Mouse (Mus musculus) heart, embryonic 14.5 days (tissue): Measurements from ENCODE around the gene Parvg. TPM values are rescaled to one million over a fixed set of nuclear protein-coding genes. Genes with fewer than 3 reads are reported as not detected.

Source experiments
- ATAC-seq: fragments of 200-750 bp; cut with Nextera tagmentation; 2 replicates; pipeline ENCODE4 v1.8.0; 2017; ENCODE audit warnings: low read depth, moderate TSS enrichment; ENCODE audit not compliant: insufficient number of reproducible peaks, insufficient read depth, low FRiP score
- H3K27ac ChIP-seq, 2 experiments: fragments of 200-500 bp in 1 of 2; fragments of 300-500 bp in 1 of 2; sonication (generic) in 1 of 2; replicated peaks in 1 of 2; 2 replicates each; pipeline ENCODE4 v1.5.1; 2012 to 2014; ENCODE audit warnings: low read depth in 2 of 2, low read length in 2 of 2, control low read depth in 1 of 2, mild to moderate bottlenecking in 1 of 2, mixed read lengths in 1 of 2; ENCODE audit not compliant: control insufficient read depth in 1 of 2, insufficient read depth in 1 of 2
- H3K27me3 ChIP-seq: fragments of 300-500 bp; sonication (generic); 2 replicates; pipeline ENCODE4 v1.6.1; 2014; ENCODE audit warnings: mild to moderate bottlenecking, low read length, control low read depth; ENCODE audit not compliant: control insufficient read depth, insufficient read depth
- H3K36me3 ChIP-seq: fragments of 300-500 bp; sonication (generic); 2 replicates; pipeline ENCODE4 v1.6.1; 2014; ENCODE audit warnings: mild to moderate bottlenecking, control low read depth, low read length, mixed read lengths; ENCODE audit not compliant: control insufficient read depth, insufficient read depth
- H3K4me1 ChIP-seq, 2 experiments: fragments of 200-500 bp in 1 of 2; fragments of 300-500 bp in 1 of 2; sonication (generic) in 1 of 2; 2 replicates each; pipeline ENCODE4 v1.6.1; 2012 to 2014; ENCODE audit warnings: low read length in 2 of 2, control low read depth in 1 of 2, mixed read lengths in 1 of 2; ENCODE audit not compliant: control insufficient read depth in 2 of 2, insufficient read depth in 2 of 2
- H3K4me2 ChIP-seq: fragments of 300-500 bp; sonication (generic); 2 replicates; pipeline ENCODE4 v1.6.1; 2014; ENCODE audit warnings: mild to moderate bottlenecking, low read length
- H3K4me3 ChIP-seq, 2 experiments: fragments of 200-500 bp in 1 of 2; fragments of 300-500 bp in 1 of 2; sonication (generic) in 1 of 2; 2 replicates each; pipeline ENCODE4 v1.5.1; 2012 to 2014; ENCODE audit warnings: low read length in 2 of 2, mild to moderate bottlenecking in 2 of 2, control low read depth in 1 of 2, low read depth in 1 of 2, moderate library complexity in 1 of 2; ENCODE audit not compliant: control insufficient read depth in 1 of 2, insufficient read depth in 1 of 2
- H3K9ac ChIP-seq: fragments of 300-500 bp; sonication (generic); 2 replicates; pipeline ENCODE4 v1.6.1; 2014; ENCODE audit warnings: mild to moderate bottlenecking, low read length
- H3K9me3 ChIP-seq: fragments of 300-500 bp; sonication (generic); 2 replicates; pipeline ENCODE4 v1.6.1; 2016; ENCODE audit warnings: low read length, control low read depth; ENCODE audit not compliant: control insufficient read depth
- WGBS: fragments of 180-500 bp; shearing (Covaris S2); extraction: QIAGEN DNeasy Blood & Tissue Kit; methylation state at CpG from one replicate; pipeline ENCODE4 v1.1.7; 2014; 5-methylcytosine and 5-hydroxymethylcytosine counted together
- polyA plus RNA-seq: library from polyadenylated mRNA; unstranded; fragments of >200 nt; fragmentation: Nextera tagmentation; extraction: Ambion mirVana; gene quantifications from 2 replicates; pipeline ENCODE4 v1.2.1, GENCODE M21; 2014

The Parvg gene
- polyA plus RNA-seq, 1 experiment from 2014 or later, result 0.80 TPM

GRCm38 (mm10) chr15:84298804-84299370, 24.9 kb upstream of the Parvg start:
- no peaks in the 10 kb centered on the region for H3K27me3 ChIP-seq
- no peak overlapping the region for H3K9ac ChIP-seq
- peaks cover 21% of the 10 kb centered on the region in 2 experiments; a peak in 3 of 4 replicates for H3K4me1 ChIP-seq
- H3K27ac ChIP-seq, result no peak overlapping the region
- H3K9me3 ChIP-seq, result no peaks in the 10 kb centered on the region
- no peak overlapping the region for H3K4me3 ChIP-seq
- WGBS, result 73% methylated on average over 13 of the region's 13 CpGs
- peaks cover 32% of the 10 kb centered on the region for H3K36me3 ChIP-seq
- H3K4me2 ChIP-seq, result no peak overlapping the region
- ATAC-seq, result no peak

GRCm38 (mm10) chr15:84299662-84300333, 24.0 kb upstream of the Parvg start:
- no peak overlapping the region for H3K27ac ChIP-seq
- no peak overlapping the region for H3K4me3 ChIP-seq
- no peak for ATAC-seq
- H3K9me3 ChIP-seq, result no peaks in the 10 kb centered on the region
- H3K4me2 ChIP-seq, result no peak overlapping the region
- 53% methylated on average over 9 of the region's 9 CpGs for whole genome bisulfite sequencing
- H3K9ac ChIP-seq, result no peak overlapping the region
- H3K4me1 ChIP-seq, result peaks cover 21% of the 10 kb centered on the region in 2 experiments; a peak in 3 of 4 replicates
- peaks cover 30% of the 10 kb centered on the region for H3K36me3 ChIP-seq
- H3K27me3 ChIP-seq, result no peaks in the 10 kb centered on the region

DNA sequence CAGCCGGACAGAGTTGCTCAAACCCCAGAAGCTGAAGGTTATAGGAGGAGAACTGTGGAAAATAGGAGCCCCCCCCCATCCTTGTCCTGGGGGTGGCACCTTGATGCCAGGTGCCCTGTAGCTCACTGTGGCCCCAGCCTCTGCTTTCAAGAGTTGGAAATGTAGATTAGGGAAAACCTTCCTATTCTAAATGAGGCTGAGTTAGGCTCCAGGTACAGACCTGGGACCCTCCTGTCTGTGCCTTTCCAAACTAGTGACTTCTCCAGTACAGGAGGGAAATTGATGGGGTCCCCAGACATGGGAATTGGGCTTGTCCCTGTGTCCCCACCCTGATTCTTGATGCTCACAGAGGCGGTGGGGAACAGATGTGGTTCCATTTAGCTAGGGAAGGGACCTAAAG, 23.2 kb upstream of the Parvg start:
- no peak overlapping the region for H3K4me3 ChIP-seq
- no peak overlapping the region for H3K4me2 ChIP-seq
- peaks cover 21% of the 10 kb centered on the region in 2 experiments; a peak in 3 of 4 replicates for H3K4me1 ChIP-seq
- H3K27ac ChIP-seq, result no peak overlapping the region
- 75% methylated on average over 2 of the region's 2 CpGs for WGBS
- no peaks in the 10 kb centered on the region for H3K9me3 ChIP-seq
- H3K9ac ChIP-seq, result no peak overlapping the region
- H3K27me3 ChIP-seq, result no peaks in the 10 kb centered on the region
- ATAC-seq, result no peak
- H3K36me3 ChIP-seq, result peaks cover 22% of the 10 kb centered on the region

DNA sequence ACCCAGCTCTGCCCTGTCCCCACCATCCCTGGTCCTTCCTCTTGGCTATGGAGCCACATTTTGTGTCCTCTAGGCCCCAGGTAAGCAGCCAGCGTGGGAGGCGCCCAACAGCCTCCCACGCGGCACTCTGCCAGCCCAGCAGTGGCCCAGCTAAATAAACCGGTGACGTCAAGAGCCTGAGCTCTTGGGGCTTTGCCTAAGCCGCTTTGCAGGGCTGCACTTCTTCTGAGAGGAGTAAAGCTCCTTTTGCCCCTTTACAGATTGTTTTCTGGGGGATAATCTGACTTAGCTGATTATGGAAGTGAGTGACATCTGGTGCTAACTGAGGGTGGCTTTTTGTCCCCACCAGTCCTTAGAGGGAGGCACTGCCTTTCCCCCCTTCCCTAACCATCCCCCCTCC, 22.8 kb upstream of the Parvg start:
- H3K4me2 ChIP-seq, result no peak overlapping the region

DNA sequence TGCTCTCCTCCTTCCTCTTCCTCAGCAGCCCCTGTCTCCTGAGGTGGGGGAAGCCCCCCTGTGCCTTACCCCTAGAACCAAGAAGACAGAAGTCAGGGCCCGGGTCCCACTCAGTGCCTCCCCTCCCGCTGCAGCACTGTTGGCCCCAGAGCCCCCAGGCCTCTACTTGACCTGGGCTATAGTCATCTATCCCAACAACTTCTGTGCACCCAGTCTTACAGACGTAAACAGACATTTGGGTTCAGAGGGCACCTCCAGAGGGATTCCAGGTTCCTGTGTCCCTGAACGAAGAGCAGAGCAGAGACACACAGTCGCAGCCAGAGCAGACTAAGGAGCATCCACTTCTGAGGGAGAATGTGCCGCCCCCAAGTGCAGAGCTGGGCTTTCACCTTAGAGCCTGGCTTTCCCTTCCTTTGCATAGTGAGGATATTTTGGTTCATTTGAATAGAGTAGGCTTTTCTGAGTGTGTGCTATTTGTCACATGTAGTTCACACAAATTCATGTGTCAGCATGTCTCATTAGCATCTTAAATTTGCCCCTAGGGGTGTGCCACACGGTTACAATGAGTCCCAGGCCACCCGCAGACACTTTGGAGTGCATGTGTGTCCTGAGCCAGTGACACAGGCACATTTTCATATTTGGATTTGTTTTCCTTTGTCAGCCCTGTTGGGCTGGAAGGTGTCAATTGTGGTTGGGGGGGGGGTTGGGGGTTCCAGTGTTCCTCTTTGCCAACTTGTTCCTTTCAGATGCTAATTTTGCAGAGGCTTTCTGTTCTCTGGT, 22.0 kb upstream of the Parvg start:
- H3K9me3 ChIP-seq, result no peaks in the 10 kb centered on the region
- no peak overlapping the region for H3K4me3 ChIP-seq
- no peaks in the 10 kb centered on the region for H3K27me3 ChIP-seq
- 63% methylated on average over 8 of the region's 8 CpGs for WGBS
- no peak overlapping the region for H3K9ac ChIP-seq
- H3K27ac ChIP-seq, result no peak overlapping the region
- H3K4me1 ChIP-seq, result peaks cover 21% of the 10 kb centered on the region in 2 experiments; a peak in 3 of 4 replicates
- H3K36me3 ChIP-seq, result peaks cover 17% of the 10 kb centered on the region
- H3K4me2 ChIP-seq, result no peak overlapping the region
- ATAC-seq, result no peak

More for the DNA sequence above, 22.8 kb upstream of the Parvg start:
- no peak overlapping the region for H3K9ac ChIP-seq
- no peaks in the 10 kb centered on the region for H3K27me3 ChIP-seq
- ATAC-seq, result no peak; the same call in 1 of the 2 replicates
- peaks cover 18% of the 10 kb centered on the region for H3K36me3 ChIP-seq
- H3K9me3 ChIP-seq, result no peaks in the 10 kb centered on the region
- H3K27ac ChIP-seq, result no peak overlapping the region
- H3K4me1 ChIP-seq, result peaks cover 21% of the 10 kb centered on the region in 2 experiments; a peak in 3 of 4 replicates
- no peak overlapping the region for H3K4me3 ChIP-seq
- 21% methylated on average over 7 of the region's 7 CpGs for WGBS

GRCm38 (mm10) chr15:84303264-84303663, 20.6 kb upstream of the Parvg start:
- H3K4me1 ChIP-seq, result peaks cover 21% of the 10 kb centered on the region in 2 experiments; a peak in 3 of 4 replicates
- H3K27ac ChIP-seq, result no peak overlapping the region
- H3K4me2 ChIP-seq, result no peak overlapping the region
- ATAC-seq, result no peak
- no peak overlapping the region for H3K4me3 ChIP-seq
- no peaks in the 10 kb centered on the region for H3K27me3 ChIP-seq
- no peaks in the 10 kb centered on the region for H3K9me3 ChIP-seq
- no peak overlapping the region for H3K9ac ChIP-seq
- 51% methylated on average over 10 of the region's 10 CpGs for WGBS
- peaks cover 25% of the 10 kb centered on the region for H3K36me3 ChIP-seq

GRCm38 (mm10) chr15:84305333-84305732, 18.5 kb upstream of the Parvg start:
- no peak overlapping the region for H3K27ac ChIP-seq
- H3K4me3 ChIP-seq, result no peak overlapping the region
- H3K9ac ChIP-seq, result no peak overlapping the region
- 85% methylated on average over 10 of the region's 10 CpGs for WGBS
- no peak overlapping the region for H3K4me2 ChIP-seq
- H3K9me3 ChIP-seq, result no peaks in the 10 kb centered on the region
- peaks cover 28% of the 10 kb centered on the region for H3K36me3 ChIP-seq
- H3K4me1 ChIP-seq, result peaks cover 13 to 18% of the 10 kb centered on the region in 2 experiments
- no peaks in the 10 kb centered on the region for H3K27me3 ChIP-seq
- no peak for ATAC-seq
